Mouse (Mus musculus) liver, postnatal 0 days (tissue): ENCODE measurements around the gene Zc3h6. TPM values are rescaled to one million over a fixed set of nuclear protein-coding genes. Genes with fewer than 3 reads are reported as not detected.

ENCODE experiments used
- ATAC-seq: fragments of 200-750 bp; cut with Nextera tagmentation; 2 replicates; pipeline ENCODE4 v1.8.0; 2017; ENCODE audit warnings: mild to moderate bottlenecking, moderate library complexity
- DNase-seq: peaks from one replicate; pipeline ENCODE4 v3.0.0-alpha.2; 2016
- H3K27ac ChIP-seq: fragments of 300-500 bp; sonication (generic); 2 replicates; pipeline ENCODE4 v1.5.1; 2014; ENCODE audit warnings: antibody characterized with exemption, moderate library complexity, mild to moderate bottlenecking, low read depth
- H3K27me3 ChIP-seq: fragments of 300-500 bp; sonication (generic); 2 replicates; pipeline ENCODE4 v1.6.1; 2014; ENCODE audit warnings: low read length, control low read depth, mixed read lengths; ENCODE audit not compliant: insufficient read depth
- H3K36me3 ChIP-seq: fragments of 300-500 bp; sonication (generic); replicated peaks from 2 replicates; pipeline ENCODE4 v1.6.1; 2014; ENCODE audit warnings: mild to moderate bottlenecking, control low read depth, low read length, moderate library complexity, mixed read lengths; ENCODE audit not compliant: insufficient read depth
- H3K4me1 ChIP-seq: fragments of 300-500 bp; sonication (generic); 2 replicates; pipeline ENCODE4 v1.6.1; 2014; ENCODE audit warnings: antibody characterized with exemption, mild to moderate bottlenecking, control low read depth; ENCODE audit not compliant: insufficient read depth
- H3K4me2 ChIP-seq: fragments of 300-500 bp; sonication (generic); 2 replicates; pipeline ENCODE4 v1.6.1; 2014; ENCODE audit warnings: low read depth, mild to moderate bottlenecking, low read length, moderate library complexity, mixed read lengths
- H3K4me3 ChIP-seq: fragments of 300-500 bp; sonication (generic); 2 replicates; pipeline ENCODE4 v1.5.1; 2014; ENCODE audit warnings: low read depth, low read length
- H3K9ac ChIP-seq: fragments of 300-500 bp; sonication (generic); replicated peaks from 2 replicates; pipeline ENCODE4 v1.6.1; 2014; ENCODE audit warnings: mild to moderate bottlenecking, moderate library complexity
- H3K9me3 ChIP-seq: fragments of 300-500 bp; sonication (generic); 2 replicates; pipeline ENCODE4 v1.6.1; 2016; ENCODE audit warnings: mild to moderate bottlenecking, control low read depth, low read length, mixed read lengths
- CTCF ChIP-seq: sonication (generic); IDR thresholded peaks from 2 replicates; pipeline ENCODE4 v1.5.1; 2016; ENCODE audit warnings: antibody characterized with exemption, low read depth
- EP300 ChIP-seq: IDR thresholded peaks from 2 replicates; pipeline ENCODE4 v1.6.1; 2016; ENCODE audit warnings: antibody characterized with exemption, low read depth, mild to moderate bottlenecking
- WGBS: fragments of 180-500 bp; shearing (Covaris S2); extraction: QIAGEN DNeasy Blood & Tissue Kit; methylation state at CpG from one replicate; pipeline ENCODE4 v1.1.7; 2014; ENCODE audit not compliant: insufficient replicate concordance; 5-methylcytosine and 5-hydroxymethylcytosine counted together
- microRNA-seq: library from miRNA; unstranded; fragments of <30 nt; microRNA quantifications from one replicate; pipeline ENCODE4, GENCODE M21; 2016
- polyA plus RNA-seq: library from polyadenylated mRNA; unstranded; fragments of >200 nt; fragmentation: Nextera tagmentation; extraction: Ambion mirVana; gene quantifications from 2 replicates; pipeline ENCODE4 v1.2.1, GENCODE M21; 2015

The Zc3h6 gene
- polyA plus RNA-seq, 1 experiment from 2014 or later = 0.97 TPM

GRCm38 (mm10) chr2:129066326-129066725 lies 99.1 kb downstream of the Zc3h6 start:
- peak; percentile 47 for DNase-seq
- Histone ChIP-seq H3K4me3 (peak overlapping the region; percentile 75), H3K4me2 (peak overlapping the region; percentile 94), H3K27me3 (no peaks in the 10 kb centered on the region), H3K36me3 (no peaks in the 10 kb centered on the region), H3K4me1 (peaks cover 14% of the 10 kb centered on the region), H3K27ac (peak overlapping the region; percentile 55; the same call in 1 of the 2 replicates), H3K9me3 (no peaks in the 10 kb centered on the region), H3K9ac (peak overlapping the region; percentile 75)
- WGBS = 2% methylated on average over 20 of the region's 20 CpGs
- no peak for TF ChIP-seq CTCF
- no peak for TF ChIP-seq EP300
- ATAC-seq = peak; percentile 70

Small RNA genes lying within 50 kb of the gene (microRNA-seq; reads per million reads assigned to microRNA genes)
- gene Gm22859 = not detected

Other genes starting within 250 kb of the Zc3h6 start
- gene Tmem87b, start 149.3 kb upstream of the Zc3h6 start, polyA plus RNA-seq = 15.7 and 17.5 TPM in 2 replicates
- 0.09 and 0.16 TPM in 2 replicates for gene Fbln7, start 104.4 kb upstream of the Zc3h6 start, polyA plus RNA-seq
- 3.0 and 3.6 TPM in 2 replicates for gene Zc3h8, start 23.3 kb upstream of the Zc3h6 start, polyA plus RNA-seq
- 9.9 and 10.8 TPM in 2 replicates for gene Gm10762, start 323 bp downstream of the Zc3h6 start, polyA plus RNA-seq
- not detected in 2 replicates for gene Vinac1, start 80.8 kb downstream of the Zc3h6 start, polyA plus RNA-seq
- gene Ttl, start 98.5 kb downstream of the Zc3h6 start, polyA plus RNA-seq = 1.2 and 1.9 TPM in 2 replicates
- 6.5 and 7.1 TPM in 2 replicates for gene Polr1b, start 133.6 kb downstream of the Zc3h6 start, polyA plus RNA-seq
- 12.8 and 13.0 TPM in 2 replicates for gene Chchd5, start 162.3 kb downstream of the Zc3h6 start, polyA plus RNA-seq
- gene Slc20a1, start 231.4 kb downstream of the Zc3h6 start, polyA plus RNA-seq = 20.2 and 24.9 TPM in 2 replicates